Mouse (Mus musculus) stomach, embryonic 16.5 days (tissue): Measurements from ENCODE around the gene Mrps7. TPM values are rescaled to one million over a fixed set of nuclear protein-coding genes. Genes with fewer than 3 reads are reported as not detected.

Experiments
- ATAC-seq: fragments of 200-750 bp; cut with Nextera tagmentation; 2 replicates; pipeline ENCODE4 v1.8.0; 2017; ENCODE audit warnings: moderate number of reproducible peaks, moderate TSS enrichment; ENCODE audit not compliant: insufficient read depth, low FRiP score
- H3K27ac ChIP-seq: fragments of 300-500 bp; sonication (generic); 2 replicates; pipeline ENCODE4 v1.5.1; 2014; ENCODE audit warnings: low read length
- H3K27me3 ChIP-seq: fragments of 300-500 bp; sonication (generic); 2 replicates; pipeline ENCODE4 v1.6.1; 2014; ENCODE audit warnings: low read length, control low read depth, mixed read lengths; ENCODE audit not compliant: control insufficient read depth, insufficient read depth
- H3K36me3 ChIP-seq: fragments of 300-500 bp; sonication (generic); 2 replicates; pipeline ENCODE4 v1.6.1; 2014; ENCODE audit warnings: low read length; ENCODE audit not compliant: control insufficient read depth, insufficient read depth
- H3K4me1 ChIP-seq: fragments of 300-500 bp; sonication (generic); 2 replicates; pipeline ENCODE4 v1.6.1; 2014; ENCODE audit warnings: low read length, control low read depth, mixed read lengths; ENCODE audit not compliant: control insufficient read depth, insufficient read depth
- H3K4me2 ChIP-seq: fragments of 300-500 bp; sonication (generic); 2 replicates; pipeline ENCODE4 v1.6.1; 2014; ENCODE audit warnings: low read depth, low read length, mixed read lengths
- H3K4me3 ChIP-seq: fragments of 300-500 bp; sonication (generic); replicated peaks from 2 replicates; pipeline ENCODE4 v1.5.1; 2014; ENCODE audit warnings: mild to moderate bottlenecking, low read length
- H3K9ac ChIP-seq: fragments of 300-500 bp; sonication (generic); 2 replicates; pipeline ENCODE4 v1.6.1; 2014; ENCODE audit warnings: low read length
- H3K9me3 ChIP-seq: fragments of 300-500 bp; sonication (generic); replicated peaks from 2 replicates; pipeline ENCODE4 v1.6.1; 2016; ENCODE audit warnings: low read length, control low read depth; ENCODE audit not compliant: control insufficient read depth
- WGBS: fragments of 180-500 bp; shearing (Covaris S2); extraction: QIAGEN DNeasy Blood & Tissue Kit; methylation state at CpG from one replicate; pipeline ENCODE4 v1.1.7; 2014; 5-methylcytosine and 5-hydroxymethylcytosine counted together
- polyA plus RNA-seq: library from polyadenylated mRNA; unstranded; fragments of >200 nt; fragmentation: Nextera tagmentation; extraction: Ambion mirVana; gene quantifications from 2 replicates; pipeline ENCODE4 v1.2.1, GENCODE M21; 2015

Mrps7 gene
- polyA plus RNA-seq, 1 experiment from 2014 or later: 91.1 TPM

DNA sequence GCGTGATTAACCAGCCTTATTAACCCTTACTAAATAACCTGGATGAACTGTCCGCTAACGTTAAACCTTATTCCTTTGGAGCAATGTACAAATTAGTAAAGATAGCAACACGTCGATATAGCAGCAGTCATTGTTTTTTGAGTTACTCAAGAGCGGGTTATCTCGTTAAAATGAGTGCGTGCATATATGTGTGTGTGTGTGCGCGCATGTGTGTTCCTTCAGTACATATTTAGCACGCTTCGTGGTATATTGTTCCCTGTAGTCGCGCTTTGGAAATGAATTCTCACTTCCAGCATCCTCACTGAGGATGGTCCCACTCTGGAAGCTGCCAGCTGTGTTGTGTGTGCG is 623 bp upstream of the Mrps7 start:
- no peak for ATAC-seq
- no peaks in the 10 kb centered on the region for H3K9me3 ChIP-seq
- peak overlapping the region; percentile 90 for H3K27ac ChIP-seq
- H3K9ac ChIP-seq: peak overlapping the region; percentile 97
- H3K4me3 ChIP-seq: peak overlapping the region; percentile 98
- H3K4me2 ChIP-seq: peak overlapping the region; percentile 91
- 5% methylated on average over 15 of the region's 15 CpGs for WGBS
- peaks cover 24% of the 10 kb centered on the region for H3K4me1 ChIP-seq
- peaks cover 9% of the 10 kb centered on the region for H3K36me3 ChIP-seq
- no peaks in the 10 kb centered on the region for H3K27me3 ChIP-seq

DNA sequence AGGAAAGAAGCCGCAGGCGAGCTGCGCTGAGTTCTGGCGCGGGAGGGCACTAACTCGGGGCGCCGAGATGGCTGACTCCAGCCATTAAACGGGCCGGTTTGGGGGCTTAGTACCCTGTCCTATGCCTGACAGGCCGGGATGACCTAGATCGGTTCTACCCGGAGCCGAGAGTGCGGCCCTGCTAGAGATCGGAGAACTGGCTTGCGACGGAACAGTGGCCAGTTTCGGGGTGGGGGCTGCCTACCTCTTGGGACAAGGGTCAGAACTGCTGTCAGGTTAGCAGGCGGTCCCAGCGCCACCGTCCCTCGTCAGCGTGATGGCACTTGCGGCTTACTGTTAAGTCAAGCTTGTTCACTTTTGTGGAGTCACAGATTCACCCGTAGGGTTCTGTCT is 575 bp downstream of the Mrps7 start:
- Histone ChIP-seq H3K4me1 (peaks cover 24% of the 10 kb centered on the region), H3K4me3 (peak overlapping the region; percentile 98), H3K4me2 (peak overlapping the region; percentile 91), H3K9ac (peak overlapping the region; percentile 97), H3K9me3 (no peaks in the 10 kb centered on the region), H3K36me3 (peaks cover 9% of the 10 kb centered on the region), H3K27ac (peak overlapping the region; percentile 90), H3K27me3 (no peaks in the 10 kb centered on the region)
- peak; percentile 18; the same call in 1 of the 2 replicates for ATAC-seq
- WGBS: under 1% methylated on average over 26 of the region's 26 CpGs

GRCm38 (mm10) chr11:115606733-115607132 is 3.0 kb downstream of the Mrps7 start:
- H3K9ac ChIP-seq: no peak overlapping the region
- WGBS: 94% methylated on average over 18 of the region's 18 CpGs
- H3K36me3 ChIP-seq: peaks cover 9% of the 10 kb centered on the region
- H3K9me3 ChIP-seq: no peaks in the 10 kb centered on the region
- H3K27me3 ChIP-seq: no peaks in the 10 kb centered on the region
- no peak for ATAC-seq
- H3K4me2 ChIP-seq: no peak overlapping the region
- no peak overlapping the region for H3K4me3 ChIP-seq
- H3K4me1 ChIP-seq: peaks cover 27% of the 10 kb centered on the region
- H3K27ac ChIP-seq: no peak overlapping the region

- Histone ChIP-seq H3K4me1 (peaks cover 25% of the 10 kb centered on the region), H3K4me3 (no peak overlapping the region), H3K9me3 (no peaks in the 10 kb centered on the region), H3K4me2 (no peak overlapping the region), H3K27ac (no peak overlapping the region), H3K9ac (no peak overlapping the region), H3K27me3 (no peaks in the 10 kb centered on the region), H3K36me3 (peaks cover 9% of the 10 kb centered on the region)
- no peak for ATAC-seq
- WGBS: 78% methylated on average over 23 of the region's 23 CpGs
Measured at GRCm38 (mm10) chr11:115608421-115609399, 5.0 kb downstream of the Mrps7 start.

DNA sequence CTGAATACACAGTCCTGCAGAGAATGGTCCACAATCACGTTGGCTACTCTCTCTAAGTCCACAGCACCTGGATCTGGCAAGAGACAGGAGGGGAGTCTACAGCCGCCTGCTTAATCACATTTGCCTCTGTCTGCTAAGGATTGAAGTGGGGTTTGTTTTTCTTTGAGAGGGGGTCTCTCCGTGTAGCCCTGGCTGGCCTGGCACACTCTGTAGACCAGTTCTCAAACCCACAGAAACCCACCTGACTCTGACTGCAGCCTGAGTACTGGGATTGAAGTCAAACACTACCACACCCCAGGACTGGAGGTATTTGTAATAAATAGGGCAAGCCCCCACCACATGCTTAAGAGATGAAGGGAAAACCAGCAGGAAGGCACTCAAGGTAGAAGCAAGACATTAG is 5.9 kb downstream of the Mrps7 start:
- no peak overlapping the region for H3K9ac ChIP-seq
- no peaks in the 10 kb centered on the region for H3K27me3 ChIP-seq
- peaks cover 9% of the 10 kb centered on the region for H3K36me3 ChIP-seq
- H3K9me3 ChIP-seq: no peaks in the 10 kb centered on the region
- H3K4me3 ChIP-seq: no peak overlapping the region
- no peak overlapping the region for H3K27ac ChIP-seq
- peaks cover 29% of the 10 kb centered on the region for H3K4me1 ChIP-seq
- WGBS: 59% methylated on average over 3 of the region's 3 CpGs
- H3K4me2 ChIP-seq: no peak overlapping the region
- ATAC-seq: no peak

DNA sequence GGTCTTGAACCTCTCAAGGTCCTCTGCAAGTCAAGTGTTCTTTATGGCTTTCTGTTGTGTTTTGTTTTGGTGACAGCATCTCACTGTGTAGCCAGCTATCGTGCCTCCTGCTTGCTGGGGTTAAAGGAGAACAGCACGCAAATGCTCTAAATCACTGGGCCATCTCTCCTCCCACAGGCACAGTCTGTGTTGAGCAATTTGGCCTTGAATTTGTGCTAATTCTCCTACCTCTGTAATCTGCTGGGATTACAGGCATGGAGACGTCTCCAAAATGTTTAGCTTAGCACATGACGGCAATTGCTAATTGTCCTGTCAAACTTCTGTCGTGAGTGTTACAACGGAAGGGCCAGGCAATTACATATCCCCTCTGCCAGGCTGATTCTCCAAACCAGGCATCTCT is 7.4 kb downstream of the Mrps7 start:
- ATAC-seq: no peak
- H3K4me1 ChIP-seq: peaks cover 21% of the 10 kb centered on the region
- H3K27ac ChIP-seq: 0 out of 2 replicates have a peak overlapping the region, but pooled peaks have one; percentile 98
- 65% methylated on average over 6 of the region's 6 CpGs for WGBS
- H3K9ac ChIP-seq: peak overlapping the region; percentile 91
- peak overlapping the region; percentile 60 for H3K4me2 ChIP-seq
- no peaks in the 10 kb centered on the region for H3K9me3 ChIP-seq
- no peaks in the 10 kb centered on the region for H3K27me3 ChIP-seq
- H3K4me3 ChIP-seq: no peak overlapping the region
- peaks cover 7% of the 10 kb centered on the region for H3K36me3 ChIP-seq

GRCm38 (mm10) chr11:115612059-115612409 is 8.3 kb downstream of the Mrps7 start:
- H3K36me3 ChIP-seq: peaks cover 5% of the 10 kb centered on the region; the same call in 1 of the 2 replicates
- H3K27me3 ChIP-seq: no peaks in the 10 kb centered on the region
- H3K9me3 ChIP-seq: no peaks in the 10 kb centered on the region
- H3K9ac ChIP-seq: peak overlapping the region; percentile 91
- peak overlapping the region; percentile 98 for H3K27ac ChIP-seq
- ATAC-seq: peak; percentile 45; the same call in 1 of the 2 replicates
- H3K4me2 ChIP-seq: peak overlapping the region; percentile 60
- peaks cover 21% of the 10 kb centered on the region for H3K4me1 ChIP-seq
- WGBS: under 1% methylated on average over 13 of the region's 13 CpGs
- H3K4me3 ChIP-seq: peak overlapping the region; percentile 87

DNA sequence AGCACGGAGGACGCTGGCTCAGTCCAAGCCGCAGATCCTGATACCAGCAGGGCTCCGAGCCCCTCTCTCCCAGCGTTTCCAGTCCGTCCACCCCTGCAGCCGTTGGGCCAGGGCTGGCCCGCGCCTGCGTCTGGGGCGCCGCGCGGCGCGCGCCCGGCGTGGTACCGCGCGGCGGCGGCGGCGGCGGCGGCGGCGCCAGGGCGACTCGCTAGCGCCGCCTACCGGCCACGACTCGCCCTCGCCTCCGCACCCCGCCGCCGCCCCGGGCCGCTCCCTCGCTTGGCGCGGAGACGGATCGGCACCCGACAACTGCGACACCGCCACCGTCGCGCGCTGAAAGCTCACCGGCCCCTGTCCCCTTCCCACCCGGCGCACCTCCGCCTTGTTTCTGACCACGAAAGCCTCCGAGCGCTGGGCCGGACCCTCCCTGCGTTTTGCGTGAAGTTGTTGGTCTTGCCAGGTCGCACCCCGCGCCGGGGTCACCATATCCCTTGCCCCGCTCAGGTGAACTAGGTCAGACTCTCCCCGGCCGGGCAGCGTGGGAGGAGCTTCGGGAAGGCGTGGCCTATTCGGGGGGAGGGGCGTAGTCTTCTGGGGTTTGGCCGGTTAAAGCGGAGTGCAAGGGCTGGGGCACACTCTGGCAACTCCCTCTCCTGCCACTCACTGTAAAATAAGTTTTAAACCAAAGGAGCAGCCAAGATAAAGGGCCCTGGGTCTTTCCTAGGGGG is 8.8 kb downstream of the Mrps7 start, which contains the start of gene Mif4gd:
Mif4gd (minus strand) TSS at position 560 of the 728 bp plus-strand sequence.
- Histone ChIP-seq H3K9me3 (no peaks in the 10 kb centered on the region), H3K36me3 (peaks cover 5% of the 10 kb centered on the region; the same call in 1 of the 2 replicates), H3K4me2 (peak within 1 kb of the TSS; percentile 60), H3K27me3 (no peaks in the 10 kb centered on the region), H3K9ac (peak within 1 kb of the TSS; percentile 91), H3K27ac (peak within 1 kb of the TSS; percentile 98), H3K4me3 (peak within 1 kb of the TSS; percentile 87), H3K4me1 (peaks cover 21% of the 10 kb centered on the region)
- under 1% methylated on average over 77 of the region's 80 CpGs for WGBS
- peak; percentile 86 for ATAC-seq
